Mouse (Mus musculus) heart, postnatal 0 days (tissue): ENCODE data around the gene Atf6b.

Source experiments
- CTCF ChIP-seq: IDR thresholded peaks from 2 replicates; pipeline ENCODE4 v1.5.1; 2016; ENCODE audit warnings: antibody characterized with exemption, control low read depth, low read depth
- EP300 ChIP-seq: IDR thresholded peaks from 2 replicates; pipeline ENCODE4 v1.6.1; 2016; ENCODE audit warnings: antibody characterized with exemption, low read depth

GRCm38 (mm10) chr17:34629796-34630603, 16.9 kb upstream of the Atf6b start:
- TF ChIP-seq CTCF (no peak), EP300 (no peak)
